ENCODE assay signal across 8 mouse cellular contexts in the genomic region with DNA sequence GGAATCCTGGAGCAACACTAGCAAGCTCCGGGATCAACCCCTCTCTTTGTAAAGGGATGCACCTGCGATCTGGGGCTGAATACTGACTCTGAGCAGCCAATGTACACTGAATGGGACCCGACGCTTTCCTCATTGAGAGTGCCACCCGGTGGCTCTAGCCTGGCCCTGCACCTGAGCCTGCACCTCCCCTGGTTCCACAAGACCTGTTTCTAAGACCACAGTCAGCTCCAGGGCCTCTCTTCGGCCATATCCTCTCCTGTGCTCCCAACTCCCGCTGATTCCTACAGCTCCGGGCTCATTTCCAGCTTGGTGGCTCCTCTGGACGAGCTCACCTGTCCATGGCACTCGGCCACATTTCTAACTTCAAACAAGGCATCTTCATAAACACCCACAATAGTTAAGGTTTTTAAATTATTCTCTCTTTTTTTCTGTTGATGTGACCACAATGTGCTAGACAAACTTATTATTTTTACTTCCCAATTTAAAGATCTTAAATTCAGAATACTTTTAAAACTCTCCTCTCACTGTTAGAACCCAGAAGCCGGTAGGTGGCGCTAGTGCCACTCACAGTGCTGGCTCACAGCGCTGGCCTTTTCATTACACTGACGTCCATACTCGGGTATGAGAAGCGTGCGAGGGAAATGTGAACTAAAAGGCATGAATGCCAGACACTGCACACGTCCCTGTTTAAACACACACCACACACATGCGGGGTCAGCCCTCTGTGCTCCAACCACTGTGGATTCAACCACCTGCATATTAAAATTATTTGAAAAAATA. TPM values are rescaled to one million over a fixed set of nuclear protein-coding genes. Genes with fewer than 3 reads are reported as not detected.
DNase-seq lines count a peak whose midpoint lies in the region; ATAC-seq lines count a peak whose summit lies in the region.

No protein-coding gene starts in this region.

- no peak overlapping the region for H3K4me2 ChIP-seq in hindbrain, embryonic 12.5 days (replicated peaks)

- H3K4me1 ChIP-seq in hindbrain, embryonic 12.5 days, result peaks cover 3% of the 10 kb centered on the region; the same call in 1 of the 2 replicates

- H3K9me3 ChIP-seq in hindbrain, embryonic 12.5 days (replicated peaks), result no peaks in the 10 kb centered on the region

- peak; percentile 60 for ATAC-seq in hindbrain, embryonic 12.5 days (ENCODE audit: low FRiP score)

- DNase-seq in Muller cell, postnatal 12 days (ENCODE audit: inconsistent ontology term), result peak; percentile 75
- DNase-seq in cerebellum, adult 9-10 months, result peak; percentile 64
- peak; percentile 19 to 73 for DNase-seq in frontal cortex, postnatal 14 days (ENCODE audit: low spot score in 2 of 2)
- peak; percentile 87 to 90 for DNase-seq in layer of hippocampus, postnatal 10 days (ENCODE audit: low spot score in 2 of 2)
- DNase-seq in lung, postnatal 25 days (ENCODE audit: low spot score), result peak; percentile 81
- DNase-seq in retina, postnatal 7 days (ENCODE audit: low read depth, low spot score), result peak; percentile 53
- peak; percentile 96 for DNase-seq in thymus, postnatal 4 days

- H3K9ac ChIP-seq in hindbrain, embryonic 12.5 days, result no peak overlapping the region; the same call in 1 of the 2 replicates

- no peak overlapping the region for H3K27ac ChIP-seq in hindbrain, embryonic 12.5 days

- H3K27me3 ChIP-seq in hindbrain, embryonic 12.5 days, result no peaks in the 10 kb centered on the region

- H3K4me3 ChIP-seq in hindbrain, embryonic 12.5 days, result no peak overlapping the region

- no peaks in the 10 kb centered on the region for H3K36me3 ChIP-seq in hindbrain, embryonic 12.5 days

- 20% methylated on average over 19 of the region's 19 CpGs for WGBS in hindbrain, embryonic 12.5 days

RNA-seq across cellular contexts. Expression of gene Myzap, which starts 48.5 kb away (rescaled TPM):
- 5.5 and 6.6 TPM in 2 replicates for polyA plus RNA-seq in hindbrain, embryonic 12.5 days (2016; fragmentation: Nextera tagmentation; extraction: Ambion mirVana)
- total RNA-seq in layer of hippocampus, postnatal 10 days (2021), result 1 to 10 TPM; 1.3 to 2.1 TPM

RNA-seq across cellular contexts. Expression of gene Polr2m, which starts 57.9 kb away (rescaled TPM):
- polyA plus RNA-seq in hindbrain, embryonic 12.5 days (2016; fragmentation: Nextera tagmentation; extraction: Ambion mirVana), result 416 and 427 TPM in 2 replicates
- total RNA-seq in layer of hippocampus, postnatal 10 days (2021), result 100 to 1,000 TPM; 155 to 175 TPM

Comparison
In these comparisons a context has a peak if more than half of its experiments do, and no peak if none do; other contexts are left out.
1. DNase-seq: peak in every context shown above with its lines; median percentile 96 in thymus, postnatal 4 days; 88 in layer of hippocampus, postnatal 10 days; 81 in lung, postnatal 25 days; 75 in Muller cell, postnatal 12 days; 64 in cerebellum, adult 9-10 months; 53 in retina, postnatal 7 days; 46 in frontal cortex, postnatal 14 days.